Mouse (Mus musculus): ENCODE results near the gene Uba1.
A peak's percentile ranks its signal among the peaks of the same experiment; 100 is the strongest.

The Uba1 gene

GRCm38 (mm10) chrX:20658026-20658652 is at the start of gene Uba1:
TSS of gene Uba1 (plus strand) at chrX:20658326.
- peak; percentile 10 to 41 for DNase-seq (ENCODE audit: low read depth in 1 of 2, low spot score in 2 of 2)

- no peak for DNase-seq (ENCODE audit: low read depth in 1 of 2, low spot score in 2 of 2)
These were observed 49.6 kb upstream of the Uba1 start for GRCm38 (mm10) chrX:20608500-20608899.

GRCm38 (mm10) chrX:20616861-20617175 is 41.3 kb upstream of the Uba1 start:
- no peak for DNase-seq (ENCODE audit: low read depth in 1 of 2, low spot score in 2 of 2)

- peak; percentile 60 to 66 for DNase-seq (ENCODE audit: low read depth in 1 of 2, low spot score in 2 of 2)
These were observed 40.8 kb upstream of the Uba1 start, which contains the start of the genes Rbm10 and Ndufb11 for GRCm38 (mm10) chrX:20617176-20617902. TSS of gene Rbm10 (plus strand) at chrX:20617503. TSS of gene Ndufb11 (minus strand) at chrX:20617619.

- no peak for DNase-seq (ENCODE audit: low read depth in 1 of 2, low spot score in 2 of 2)
These were observed 40.2 kb upstream of the Uba1 start for GRCm38 (mm10) chrX:20617903-20618399.

- no peak for DNase-seq (ENCODE audit: low read depth in 1 of 2, low spot score in 2 of 2)
These were observed 20.0 kb upstream of the Uba1 start for GRCm38 (mm10) chrX:20638141-20638540.

- DNase-seq (ENCODE audit: low read depth in 1 of 2, low spot score in 2 of 2): no peak
These were observed 13.3 kb upstream of the Uba1 start for GRCm38 (mm10) chrX:20644780-20645179.

GRCm38 (mm10) chrX:20657593-20657992 is 533 bp upstream of the Uba1 start:
- DNase-seq (ENCODE audit: low read depth in 1 of 2, low spot score in 2 of 2): no peak

GRCm38 (mm10) chrX:20658891-20659406 is 823 bp downstream of the Uba1 start:
- DNase-seq (ENCODE audit: low read depth in 1 of 2, low spot score in 2 of 2): no peak

- DNase-seq (ENCODE audit: low read depth in 1 of 2, low spot score in 2 of 2): no peak
These were observed 4.2 kb downstream of the Uba1 start for GRCm38 (mm10) chrX:20662317-20662715.

GRCm38 (mm10) chrX:20662716-20663443 is 4.8 kb downstream of the Uba1 start:
- peak; percentile 52 to 77 for DNase-seq (ENCODE audit: low read depth in 1 of 2, low spot score in 2 of 2)

GRCm38 (mm10) chrX:20663444-20663790 is 5.3 kb downstream of the Uba1 start:
- DNase-seq (ENCODE audit: low read depth in 1 of 2, low spot score in 2 of 2): no peak

GRCm38 (mm10) chrX:20687519-20688067 is 29.5 kb downstream of the Uba1 start, which contains the start of gene Cdk16:
TSS of gene Cdk16 (plus strand) at chrX:20687954.
- DNase-seq (ENCODE audit: low read depth in 1 of 2, low spot score in 2 of 2): peak; percentile 56 to 70

- DNase-seq (ENCODE audit: low read depth in 1 of 2, low spot score in 2 of 2): peak; percentile 41 to 68
These were observed 30.0 kb downstream of the Uba1 start for GRCm38 (mm10) chrX:20688068-20688547.

- peak; percentile 4 to 14 for DNase-seq (ENCODE audit: low read depth in 1 of 2, low spot score in 2 of 2)
These were observed 30.5 kb downstream of the Uba1 start for GRCm38 (mm10) chrX:20688615-20689014.

- no peak for DNase-seq (ENCODE audit: low read depth in 1 of 2, low spot score in 2 of 2)
These were observed 33.4 kb downstream of the Uba1 start for GRCm38 (mm10) chrX:20691566-20691965.

- DNase-seq (ENCODE audit: low read depth in 1 of 2, low spot score in 2 of 2): no peak
These were observed 34.5 kb downstream of the Uba1 start for GRCm38 (mm10) chrX:20692616-20693015.

GRCm38 (mm10) chrX:20695842-20696241 is 37.7 kb downstream of the Uba1 start:
- no peak for DNase-seq (ENCODE audit: low read depth in 1 of 2, low spot score in 2 of 2)

- DNase-seq (ENCODE audit: low read depth in 1 of 2, low spot score in 2 of 2): no peak
These were observed 45.7 kb downstream of the Uba1 start, which contains the start of gene Usp11 for GRCm38 (mm10) chrX:20703741-20704290. TSS of gene Usp11 (plus strand) at chrX:20703906.

GRCm38 (mm10) chrX:20704295-20705082 is 46.4 kb downstream of the Uba1 start:
- peak; percentile 40 to 65 for DNase-seq (ENCODE audit: low read depth in 1 of 2, low spot score in 2 of 2)

Data from monocyte, adult 2 months (primary cell).